Mouse (Mus musculus) neural tube, postnatal 0 days (tissue): ENCODE data around the gene Gm17727. TPM values are rescaled to one million over a fixed set of nuclear protein-coding genes. Genes with fewer than 3 reads are reported as not detected.

Source experiments
- polyA plus RNA-seq: library from polyadenylated mRNA; unstranded; fragments of >200 nt; fragmentation: Nextera tagmentation; extraction: Ambion mirVana; gene quantifications from 2 replicates; pipeline ENCODE4 v1.2.1, GENCODE M21; 2015

The Gm17727 gene
- not detected in 2 replicates for polyA plus RNA-seq

DNA sequence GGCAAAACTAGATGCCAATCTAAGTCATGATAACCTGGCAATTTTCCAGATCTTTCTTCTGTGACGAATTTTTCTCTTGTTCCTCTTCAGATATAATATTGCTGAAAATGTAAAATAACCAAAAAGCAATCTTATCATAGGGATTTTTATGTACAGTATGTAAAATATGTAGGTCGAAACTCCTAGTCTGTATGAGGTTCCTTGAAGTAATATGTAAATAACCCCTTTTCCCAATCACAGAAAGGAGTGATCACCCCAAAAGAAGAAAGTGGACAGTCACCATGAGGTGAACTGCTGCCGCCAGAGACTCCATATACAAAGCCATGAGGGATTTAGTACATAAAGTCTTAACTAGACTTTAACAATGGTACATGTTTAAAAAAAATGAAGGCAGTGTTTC, at the start of gene Gm17727:
Gm17727 (minus strand) TSS at position 101 of the 400 bp plus-strand sequence.

DNA sequence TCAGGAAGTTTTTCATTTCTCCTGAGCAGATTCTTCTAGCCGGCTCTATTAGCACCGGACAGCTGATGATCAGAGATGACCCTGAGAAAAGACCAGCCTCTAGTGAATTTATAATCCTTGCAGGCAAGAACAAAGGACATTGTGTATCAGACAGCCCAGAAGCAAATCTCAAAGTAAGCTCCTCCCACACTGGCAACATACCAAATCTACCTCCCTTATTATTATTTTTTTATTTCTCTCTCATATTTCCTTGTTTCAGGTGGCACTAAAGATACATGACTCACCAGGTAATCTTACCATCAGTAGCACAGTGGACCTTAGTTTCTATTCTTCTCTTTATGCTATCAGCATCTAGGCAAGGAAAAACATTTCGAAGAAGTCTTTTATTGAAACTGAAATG, 12.1 kb upstream of the Gm17727 start, which contains the start of the genes Gm27235 and D730048I06Rik:
Gm27235 (minus strand) TSS at position 101 of the 400 bp plus-strand sequence.
D730048I06Rik (minus strand) TSS at position 112 of the 400 bp plus-strand sequence.

DNA sequence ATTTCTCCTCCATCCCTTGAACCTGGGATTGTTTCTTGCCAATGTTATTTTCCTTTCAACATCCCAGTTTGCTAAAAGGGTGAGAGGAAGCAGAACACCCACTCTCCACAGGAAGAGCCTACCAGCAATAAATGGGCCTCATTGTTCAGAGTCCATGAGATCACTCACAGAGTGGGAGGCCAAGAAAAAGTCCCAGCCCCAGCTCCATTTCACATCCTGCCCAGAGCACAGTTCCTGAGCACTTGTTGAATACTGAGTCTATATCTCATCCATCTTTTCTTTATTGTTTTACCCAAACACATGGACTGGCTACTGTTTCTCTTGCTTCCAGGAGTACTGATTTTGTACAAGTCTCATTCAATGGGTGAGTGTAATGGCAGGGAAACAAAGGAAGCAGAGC, 37.2 kb downstream of the Gm17727 start, which contains the start of gene Gm17677:
Gm17677 (plus strand) TSS at position 301 of the 400 bp plus-strand sequence.

Other genes with a start within 250 kb of the Gm17727 start
- gene Ddx25, start 219.6 kb downstream of the Gm17727 start, polyA plus RNA-seq = 24.8 and 25.4 TPM in 2 replicates
- 12.1 and 12.5 TPM in 2 replicates for gene Pus3, start 219.5 kb downstream of the Gm17727 start, polyA plus RNA-seq
- 0.65 and 0.93 TPM in 2 replicates for gene Pate2, start 207.8 kb downstream of the Gm17727 start, polyA plus RNA-seq
- gene Hyls1, start 207.7 kb downstream of the Gm17727 start, polyA plus RNA-seq = 9.9 and 10.3 TPM in 2 replicates
- not detected in 2 replicates for gene Pate4, start 166.2 kb downstream of the Gm17727 start, polyA plus RNA-seq
- gene Pate3, start 129.9 kb downstream of the Gm17727 start, polyA plus RNA-seq = not detected in 2 replicates
- not detected in 2 replicates for gene Pate1, start 90.7 kb downstream of the Gm17727 start, polyA plus RNA-seq
- gene Gm17677, start 37.1 kb downstream of the Gm17727 start, polyA plus RNA-seq = not detected in 2 replicates
- not detected in 2 replicates for gene Gm27235, start 12.0 kb upstream of the Gm17727 start, polyA plus RNA-seq
- not detected in 2 replicates for gene D730048I06Rik, start 12.0 kb upstream of the Gm17727 start, polyA plus RNA-seq
- not detected in 2 replicates for gene 9230110F15Rik, start 66.0 kb upstream of the Gm17727 start, polyA plus RNA-seq
- not detected in 2 replicates for gene 9230113P08Rik, start 130.3 kb upstream of the Gm17727 start, polyA plus RNA-seq